Mouse (Mus musculus) CD4-positive, CD25-positive, alpha-beta regulatory T cell, adult 4 months (primary cell): ENCODE measurements at regions not wholly inside any gene's neighbourhood (a gene's known extent, or its start where the extent isn't known, plus 50 kb on each side); places are given as distances from the start of the nearest gene placed in this dataset.

Experiments
- ATAC-seq: one replicate; pipeline ENCODE4 v1.8.0; 2017

GRCm38 (mm10) chrX:104762377-104762776 lies 91.5 kb upstream of the Zdhhc15 start:
- ATAC-seq: no peak

GRCm38 (mm10) chrX:104760311-104760710 lies 89.4 kb upstream of the Zdhhc15 start:
- peak; percentile 53 for ATAC-seq

GRCm38 (mm10) chrX:104749356-104749755 lies 78.5 kb upstream of the Zdhhc15 start:
- ATAC-seq: peak; percentile 69
